Mouse (Mus musculus) regulatory T cell (primary cell): ENCODE results near the gene Olfr1454.

ENCODE experiments used
- in situ Hi-C: fragments of 300-600 bp; cut with MboI, MseI; formaldehyde crosslinking; loops from one replicate; pipeline ENCODE4 v1.15.1; 2025; ENCODE audit warnings: high pct_unique_total_duplicates

Olfr1454 gene

GRCm38 (mm10) chr19:13060310-13060709, at the start of gene Olfr1454:
Gene Olfr1454 (plus strand): TSS chr19:13060610.
- in situ Hi-C loops, result no loop called here

DNA sequence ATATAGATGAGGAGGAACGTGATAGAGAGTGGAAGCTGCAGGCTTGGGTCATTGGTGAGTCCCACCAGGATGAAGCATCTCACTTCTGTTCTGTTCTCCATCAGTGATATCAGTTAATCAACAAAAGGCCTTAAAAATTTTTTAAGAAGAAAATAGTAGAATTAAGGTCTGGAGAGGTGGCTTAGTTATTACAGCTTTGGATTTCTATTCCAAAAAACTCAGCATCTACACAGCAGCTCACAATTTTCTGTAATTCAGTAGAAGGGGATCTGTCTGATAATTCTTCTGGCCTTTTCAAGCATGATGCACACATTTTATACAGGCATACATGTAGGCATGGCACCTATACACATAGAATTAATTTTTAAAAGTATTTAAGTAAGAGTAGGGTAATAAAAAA, 32.2 kb upstream of the Olfr1454 start, which contains the start of gene Olfr1453:
Gene Olfr1453, minus strand, starts transcription at position 101 of the 400 bp plus-strand sequence.
- in situ Hi-C loops, result no loop called here

GRCm38 (mm10) chr19:13093908-13094307, 33.5 kb downstream of the Olfr1454 start:
- in situ Hi-C loops, result no loop called here

DNA sequence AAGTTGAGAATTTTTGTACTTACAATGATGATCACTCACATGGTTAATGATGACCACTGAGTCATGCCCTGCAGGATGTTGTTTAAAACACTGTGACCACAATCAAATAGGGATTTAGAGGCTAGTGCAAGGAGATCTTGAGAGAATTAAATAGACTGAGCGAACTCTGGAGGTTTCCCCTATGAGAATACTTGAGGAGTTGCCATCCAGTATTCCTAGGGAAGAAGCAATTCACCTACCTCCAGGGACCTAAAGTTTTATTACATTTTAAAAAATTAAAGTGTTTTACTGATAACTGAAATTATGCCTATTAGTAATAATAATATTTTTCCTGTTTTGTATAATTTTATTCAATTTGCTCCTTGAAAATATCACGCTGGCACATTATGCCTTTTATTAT, 37.4 kb downstream of the Olfr1454 start, which contains the start of gene Olfr1457:
Gene Olfr1457, minus strand, starts transcription at position 101 of the 400 bp plus-strand sequence.
- in situ Hi-C loops, result no loop called here

GRCm38 (mm10) chr19:13106675-13107074, 46.3 kb downstream of the Olfr1454 start, which contains the start of gene Olfr1458:
Gene Olfr1458 (minus strand): TSS chr19:13106775.
- in situ Hi-C loops, result loop anchor here (10.0 kb wide), 1 partner anchor 62 kb away; no protein-coding TSS in a partner anchor
